Mouse (Mus musculus) brown adipose tissue, adult 24 weeks (tissue): ENCODE results near the gene Elp4. TPM values are rescaled to one million over a fixed set of nuclear protein-coding genes. Genes with fewer than 3 reads are reported as not detected.

Experiments used
- H3K27ac ChIP-seq: fragments of 200-500 bp; replicated peaks from 2 replicates; pipeline ENCODE4 v1.5.1; 2012; ENCODE audit warnings: low read depth, mild to moderate bottlenecking, low read length
- H3K4me1 ChIP-seq: fragments of 200-500 bp; 2 replicates; pipeline ENCODE4 v1.6.1; 2012; ENCODE audit warnings: low read length, mixed read lengths; ENCODE audit not compliant: control insufficient read depth, insufficient read depth, insufficient read length
- H3K4me3 ChIP-seq: fragments of 200-500 bp; 2 replicates; pipeline ENCODE4 v1.5.1; 2012; ENCODE audit warnings: low read depth, mild to moderate bottlenecking, low read length, moderate library complexity; ENCODE audit not compliant: insufficient read depth
- polyA plus RNA-seq: library from polyadenylated mRNA; stranded (reverse); fragments of >200 nt; gene quantifications from 2 replicates; pipeline ENCODE4 v1.2.4, GENCODE M21; 2012; ENCODE audit not compliant: missing spikeins, insufficient read depth, insufficient read length

Elp4 gene
- polyA plus RNA-seq, 1 experiment, result 10.1 TPM

GRCm38 (mm10) chr2:105792339-105793120, 111.8 kb downstream of the Elp4 start:
- Histone ChIP-seq H3K4me3 (no peak overlapping the region), H3K27ac (no peak overlapping the region)

GRCm38 (mm10) chr2:105789936-105790335, 114.4 kb downstream of the Elp4 start:
- H3K27ac ChIP-seq, result no peak overlapping the region
- no peaks in the 10 kb centered on the region for H3K4me1 ChIP-seq
- no peak overlapping the region for H3K4me3 ChIP-seq

More at GRCm38 (mm10) chr2:105792339-105793120, 111.8 kb downstream of the Elp4 start:
- H3K4me1 ChIP-seq, result no peaks in the 10 kb centered on the region

- Histone ChIP-seq H3K4me1 (no peaks in the 10 kb centered on the region), H3K27ac (no peak overlapping the region), H3K4me3 (no peak overlapping the region)
These were observed 116.6 kb downstream of the Elp4 start for GRCm38 (mm10) chr2:105787726-105788125.

- no peak overlapping the region for H3K27ac ChIP-seq
- no peaks in the 10 kb centered on the region for H3K4me1 ChIP-seq
- no peak overlapping the region for H3K4me3 ChIP-seq
These were observed 117.4 kb downstream of the Elp4 start for GRCm38 (mm10) chr2:105786986-105787385.

DNA sequence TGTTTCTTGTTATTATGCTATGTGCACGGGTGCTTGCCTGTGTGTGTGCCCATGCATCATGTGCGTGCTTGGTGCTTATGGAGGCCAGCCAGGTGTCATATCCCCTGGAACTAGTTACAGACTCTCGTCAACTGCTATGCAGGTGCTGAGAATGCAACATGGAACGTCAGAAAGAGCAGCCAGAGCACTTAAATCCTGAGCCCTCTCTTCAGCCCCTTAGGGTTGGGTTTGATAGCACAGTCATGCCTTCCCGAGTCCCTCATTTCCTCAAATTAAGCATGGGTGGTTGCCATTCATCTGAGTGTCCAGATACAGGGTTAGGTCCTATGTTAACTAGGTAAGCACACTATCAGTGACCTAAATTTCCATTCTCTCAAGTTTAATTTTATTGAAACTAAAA, 121.5 kb downstream of the Elp4 start:
- H3K4me1 ChIP-seq, result no peaks in the 10 kb centered on the region
- H3K27ac ChIP-seq, result no peak overlapping the region
- H3K4me3 ChIP-seq, result no peak overlapping the region

DNA sequence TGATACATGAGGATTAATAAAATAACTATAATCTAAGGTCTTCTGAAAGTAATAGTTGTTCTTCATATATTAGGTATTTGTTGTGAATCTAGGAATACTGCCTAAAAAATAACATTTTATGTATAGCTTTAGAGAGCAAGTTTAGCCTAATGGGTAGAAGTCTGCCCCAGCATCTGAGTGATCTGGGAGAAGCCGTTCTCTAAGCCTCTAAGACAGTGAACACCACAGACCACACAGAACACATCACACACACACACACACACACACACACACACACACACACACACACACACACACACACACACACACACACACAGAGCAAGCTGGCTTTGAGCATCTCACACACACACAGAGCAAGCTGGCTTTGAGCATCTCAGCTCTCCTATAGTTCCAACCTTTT, 123.6 kb downstream of the Elp4 start:
- no peak overlapping the region for H3K27ac ChIP-seq
- no peaks in the 10 kb centered on the region for H3K4me1 ChIP-seq
- no peak overlapping the region for H3K4me3 ChIP-seq

DNA sequence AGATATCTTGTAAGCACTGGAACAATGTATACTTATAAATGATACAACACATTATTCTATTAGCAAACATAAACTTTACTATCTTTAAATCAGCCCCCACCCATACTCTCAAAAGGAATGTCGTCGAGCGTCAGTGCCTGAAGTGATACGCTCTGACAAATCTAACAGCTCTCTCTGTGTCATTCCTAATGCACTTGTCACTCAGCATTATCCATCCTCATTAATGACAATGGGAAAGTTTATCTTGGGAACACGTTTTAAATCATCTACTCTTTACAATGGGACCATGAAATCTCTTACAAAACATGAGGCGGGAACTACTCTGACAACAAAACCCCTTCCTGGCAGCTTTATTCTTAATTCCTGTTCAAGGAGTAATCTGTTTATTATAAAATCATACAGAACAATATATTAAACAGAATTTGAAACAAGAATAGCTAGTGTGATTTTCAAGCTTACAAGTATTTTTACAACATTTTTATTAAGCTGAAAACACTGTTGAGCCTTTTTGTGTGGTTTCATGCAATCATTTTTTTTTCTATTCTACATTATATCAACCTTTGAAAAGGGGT, 125.0 kb downstream of the Elp4 start:
- Histone ChIP-seq H3K27ac (no peak overlapping the region), H3K4me1 (no peaks in the 10 kb centered on the region), H3K4me3 (no peak overlapping the region)

DNA sequence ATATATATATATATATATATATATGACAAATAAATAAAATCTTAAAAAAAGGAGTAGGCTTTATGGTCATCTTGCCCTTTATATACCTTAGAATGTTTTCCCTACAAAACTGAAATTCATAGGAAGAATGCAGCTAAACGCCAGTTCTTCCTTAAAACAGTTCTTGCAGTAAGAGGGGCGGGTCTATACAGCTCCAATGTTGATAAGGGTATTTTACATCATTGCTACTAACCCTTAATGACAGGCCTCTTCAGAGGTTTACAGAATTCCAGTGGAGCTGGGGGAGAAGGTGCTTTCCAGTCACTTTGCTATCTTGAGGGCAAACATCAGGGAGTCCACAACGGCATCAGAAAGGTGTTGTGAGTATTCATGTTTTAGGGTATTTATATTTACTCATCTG, 133.1 kb downstream of the Elp4 start:
- no peak overlapping the region for H3K27ac ChIP-seq

DNA sequence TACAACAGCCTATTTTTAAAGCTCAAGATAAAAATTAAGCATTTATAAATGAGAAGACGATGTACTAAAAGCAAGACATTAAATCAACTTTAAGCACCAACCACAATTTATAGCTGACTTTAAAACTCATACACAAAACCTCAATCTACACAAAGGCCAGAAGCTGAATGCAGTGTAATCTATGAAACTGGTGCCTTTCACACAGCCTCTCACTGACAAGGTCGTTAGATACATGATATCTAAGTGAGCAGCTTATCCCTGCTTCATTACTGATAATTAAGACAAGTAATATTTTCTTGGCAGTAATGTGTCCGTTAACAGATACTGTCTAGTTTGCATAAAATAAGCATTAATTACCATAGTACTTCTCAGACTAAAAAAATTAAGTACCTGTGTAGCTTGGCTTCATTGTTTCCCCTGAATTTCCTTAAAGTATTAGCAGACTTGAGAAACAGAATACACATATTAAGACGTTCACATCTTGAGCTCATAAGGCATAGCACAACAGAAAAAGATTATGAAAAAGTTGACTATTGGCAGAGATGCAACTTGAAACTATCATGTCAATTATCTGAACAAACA, 134.5 kb downstream of the Elp4 start:
- no peak overlapping the region for H3K4me3 ChIP-seq
- no peak overlapping the region for H3K27ac ChIP-seq
- H3K4me1 ChIP-seq, result no peaks in the 10 kb centered on the region

More for the DNA sequence above, 133.1 kb downstream of the Elp4 start:
- no peak overlapping the region for H3K4me3 ChIP-seq
- no peaks in the 10 kb centered on the region for H3K4me1 ChIP-seq

DNA sequence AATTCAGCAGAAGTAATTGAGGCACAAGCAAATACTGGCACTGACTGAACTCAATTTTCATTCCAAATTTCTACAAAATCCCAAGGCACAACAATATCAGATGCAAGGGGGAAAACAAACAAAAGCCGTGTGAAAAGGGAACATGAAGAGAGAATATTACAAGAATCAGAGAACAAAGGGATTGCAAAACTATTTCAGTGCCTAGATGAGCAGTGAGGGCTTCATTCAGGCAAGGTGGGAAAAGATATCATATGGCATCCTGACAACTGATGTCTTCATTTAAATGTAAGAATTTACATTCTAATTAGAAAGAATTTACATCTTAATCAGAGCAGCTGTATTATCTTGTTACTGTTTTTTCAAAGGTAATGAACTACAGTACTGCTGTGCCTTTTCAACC, 150.9 kb downstream of the Elp4 start:
- no peak overlapping the region for H3K4me3 ChIP-seq
- H3K4me1 ChIP-seq, result no peaks in the 10 kb centered on the region
- no peak overlapping the region for H3K27ac ChIP-seq

- H3K4me1 ChIP-seq, result no peaks in the 10 kb centered on the region
- H3K27ac ChIP-seq, result no peak overlapping the region
- H3K4me3 ChIP-seq, result no peak overlapping the region
These were observed 155.3 kb downstream of the Elp4 start for GRCm38 (mm10) chr2:105749111-105749510.

DNA sequence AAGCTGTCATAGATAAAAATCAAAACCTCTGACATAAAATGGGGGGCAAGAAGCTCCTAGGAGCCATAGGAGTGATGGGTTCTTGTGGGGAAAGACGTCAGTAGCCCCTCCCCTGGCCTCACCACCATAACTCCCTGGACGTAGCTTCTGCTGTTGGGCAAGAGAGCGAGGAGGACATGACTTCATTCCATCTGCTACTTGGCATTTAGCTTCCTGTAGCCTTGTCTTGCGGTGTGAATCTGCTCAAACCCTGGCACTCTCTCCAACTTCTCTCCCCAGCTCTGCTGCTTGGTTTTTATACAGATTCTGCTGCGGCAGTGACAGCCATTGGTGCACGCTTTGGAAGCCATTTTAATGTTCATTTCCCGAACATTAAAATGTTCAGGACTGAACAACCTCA, 157.5 kb downstream of the Elp4 start:
- Histone ChIP-seq H3K4me3 (no peak overlapping the region), H3K27ac (no peak overlapping the region), H3K4me1 (no peaks in the 10 kb centered on the region)

DNA sequence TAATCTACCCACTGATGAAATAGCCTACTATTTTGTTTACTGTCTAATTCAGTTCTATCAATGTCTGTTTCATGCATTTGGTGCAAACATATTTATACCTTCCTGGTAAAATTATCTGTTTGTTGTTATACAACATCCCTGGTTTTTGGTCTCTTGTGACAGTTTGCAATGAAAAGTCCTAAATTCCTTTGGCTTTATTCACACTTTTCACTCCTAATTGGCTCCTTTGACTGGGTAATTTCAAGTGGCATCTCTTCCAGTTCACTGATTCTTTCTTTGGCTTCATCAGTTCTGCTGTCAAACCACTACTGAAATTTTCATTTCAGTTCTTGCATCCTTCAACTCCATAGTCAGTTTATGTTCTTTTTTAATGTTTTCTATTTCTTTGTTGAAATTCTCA, 168.2 kb downstream of the Elp4 start:
- no peak overlapping the region for H3K27ac ChIP-seq
- no peaks in the 10 kb centered on the region for H3K4me1 ChIP-seq
- no peak overlapping the region for H3K4me3 ChIP-seq

DNA sequence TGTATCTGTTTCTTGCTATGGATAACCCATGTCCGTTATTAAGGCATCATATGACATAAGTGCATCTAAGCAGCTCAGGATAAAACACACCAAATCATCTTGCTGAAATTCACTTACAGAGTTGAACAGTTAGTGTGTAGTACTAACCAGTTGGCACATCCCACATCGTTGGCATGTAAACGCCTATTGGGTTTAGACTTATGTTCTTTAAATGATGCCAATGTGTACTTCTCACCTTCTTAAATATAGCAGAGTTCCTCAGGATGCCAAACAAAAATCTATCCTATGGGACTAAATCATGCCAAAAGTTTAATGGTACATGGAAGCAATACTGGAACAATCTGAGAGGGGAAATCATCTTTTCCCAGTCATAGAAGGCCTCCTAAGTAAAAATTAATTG, 173.7 kb downstream of the Elp4 start:
- Histone ChIP-seq H3K4me1 (peaks cover 3% of the 10 kb centered on the region; the same call in 1 of the 2 replicates), H3K27ac (no peak overlapping the region), H3K4me3 (no peak overlapping the region)

- H3K4me3 ChIP-seq, result no peak overlapping the region
- no peak overlapping the region for H3K27ac ChIP-seq
- H3K4me1 ChIP-seq, result peaks cover 3% of the 10 kb centered on the region; the same call in 1 of the 2 replicates
These were observed 177.7 kb downstream of the Elp4 start for GRCm38 (mm10) chr2:105726657-105727056.
